Mouse (Mus musculus) forebrain, embryonic 16.5 days (tissue): ENCODE data around the gene Myg1. TPM values are rescaled to one million over a fixed set of nuclear protein-coding genes. Genes with fewer than 3 reads are reported as not detected.

ENCODE experiments used
- ATAC-seq: fragments of 200-750 bp; cut with Nextera tagmentation; 2 replicates; pipeline ENCODE4 v1.8.0; 2017; ENCODE audit warnings: mild to moderate bottlenecking, moderate library complexity
- H3K27ac ChIP-seq: fragments of 300-500 bp; sonication (generic); 2 replicates; pipeline ENCODE4 v1.5.1; 2014; ENCODE audit warnings: low read length, control low read depth
- H3K27me3 ChIP-seq: fragments of 300-500 bp; sonication (generic); replicated peaks from 2 replicates; pipeline ENCODE4 v1.6.1; 2014; ENCODE audit warnings: low read length; ENCODE audit not compliant: control insufficient read depth, insufficient read depth
- H3K36me3 ChIP-seq: fragments of 300-500 bp; sonication (generic); 2 replicates; pipeline ENCODE4 v1.6.1; 2014; ENCODE audit not compliant: control insufficient read depth, insufficient read depth
- H3K4me1 ChIP-seq: fragments of 300-500 bp; sonication (generic); replicated peaks from 2 replicates; pipeline ENCODE4 v1.6.1; 2014; ENCODE audit warnings: low read length; ENCODE audit not compliant: control insufficient read depth, insufficient read depth
- H3K4me2 ChIP-seq: fragments of 300-500 bp; sonication (generic); 2 replicates; pipeline ENCODE4 v1.6.1; 2014; ENCODE audit warnings: mild to moderate bottlenecking, low read length, control low read depth
- H3K4me3 ChIP-seq: fragments of 300-500 bp; sonication (generic); replicated peaks from 2 replicates; pipeline ENCODE4 v1.5.1; 2014; ENCODE audit warnings: mild to moderate bottlenecking, low read length, control low read depth
- H3K9ac ChIP-seq: fragments of 300-500 bp; sonication (generic); replicated peaks from 2 replicates; pipeline ENCODE4 v1.6.1; 2014; ENCODE audit warnings: low read depth, low read length, control low read depth
- H3K9me3 ChIP-seq: fragments of 300-500 bp; sonication (generic); 2 replicates; pipeline ENCODE4 v1.6.1; 2016; ENCODE audit warnings: low read length; ENCODE audit not compliant: control insufficient read depth
- WGBS: fragments of 180-500 bp; shearing (Covaris S2); extraction: QIAGEN DNeasy Blood & Tissue Kit; methylation state at CpG from one replicate; pipeline ENCODE4 v1.1.7; 2014; 5-methylcytosine and 5-hydroxymethylcytosine counted together
- polyA plus RNA-seq: library from polyadenylated mRNA; unstranded; fragments of >200 nt; fragmentation: Nextera tagmentation; extraction: Ambion mirVana; gene quantifications from 2 replicates; pipeline ENCODE4 v1.2.1, GENCODE M21; 2015

The Myg1 gene
- polyA plus RNA-seq, 1 experiment from 2014 or later: 111 TPM

GRCm38 (mm10) chr15:102336946-102337345 lies 5.4 kb downstream of the Myg1 start:
- 90% methylated on average over 4 of the region's 4 CpGs for WGBS
- no peaks in the 10 kb centered on the region for H3K9me3 ChIP-seq
- H3K27me3 ChIP-seq: no peaks in the 10 kb centered on the region
- ATAC-seq: no peak
- H3K4me2 ChIP-seq: no peak overlapping the region
- H3K36me3 ChIP-seq: peaks cover 17% of the 10 kb centered on the region
- H3K27ac ChIP-seq: no peak overlapping the region
- no peak overlapping the region for H3K4me3 ChIP-seq
- H3K4me1 ChIP-seq: peaks cover 13% of the 10 kb centered on the region
- no peak overlapping the region for H3K9ac ChIP-seq

GRCm38 (mm10) chr15:102339612-102340011 lies 8.1 kb downstream of the Myg1 start:
- no peak overlapping the region for H3K4me3 ChIP-seq
- no peaks in the 10 kb centered on the region for H3K27me3 ChIP-seq
- H3K4me2 ChIP-seq: no peak overlapping the region
- ATAC-seq: no peak
- no peaks in the 10 kb centered on the region for H3K4me1 ChIP-seq
- H3K36me3 ChIP-seq: peaks cover 13% of the 10 kb centered on the region
- no peak overlapping the region for H3K27ac ChIP-seq
- no peaks in the 10 kb centered on the region for H3K9me3 ChIP-seq
- no peak overlapping the region for H3K9ac ChIP-seq
- 79% methylated on average over 5 of the region's 5 CpGs for WGBS

GRCm38 (mm10) chr15:102341580-102341979 lies 10.1 kb downstream of the Myg1 start:
- H3K36me3 ChIP-seq: peaks cover 9% of the 10 kb centered on the region

GRCm38 (mm10) chr15:102344490-102344889 lies 13.0 kb downstream of the Myg1 start:
- Histone ChIP-seq H3K4me2 (no peak overlapping the region), H3K36me3 (no peaks in the 10 kb centered on the region), H3K27ac (no peak overlapping the region), H3K4me1 (no peaks in the 10 kb centered on the region; the same call in 1 of the 2 replicates), H3K9me3 (no peaks in the 10 kb centered on the region), H3K27me3 (no peaks in the 10 kb centered on the region), H3K9ac (no peak overlapping the region), H3K4me3 (no peak overlapping the region)
- ATAC-seq: no peak
- 97% methylated on average over 3 of the region's 3 CpGs for WGBS

More at GRCm38 (mm10) chr15:102341580-102341979, 10.1 kb downstream of the Myg1 start:
- no peak for ATAC-seq
- Histone ChIP-seq H3K9me3 (no peaks in the 10 kb centered on the region), H3K4me3 (no peak overlapping the region), H3K4me1 (no peaks in the 10 kb centered on the region), H3K4me2 (no peak overlapping the region), H3K27ac (no peak overlapping the region), H3K27me3 (no peaks in the 10 kb centered on the region), H3K9ac (no peak overlapping the region)
- WGBS: 11% methylated on average over 1 of the region's 1 CpGs

GRCm38 (mm10) chr15:102346444-102346843 lies 14.9 kb downstream of the Myg1 start:
- ATAC-seq: no peak
- Histone ChIP-seq H3K9ac (no peak overlapping the region), H3K4me1 (peaks cover 11% of the 10 kb centered on the region), H3K4me3 (no peak overlapping the region), H3K27me3 (no peaks in the 10 kb centered on the region), H3K36me3 (no peaks in the 10 kb centered on the region), H3K9me3 (no peaks in the 10 kb centered on the region), H3K27ac (no peak overlapping the region), H3K4me2 (no peak overlapping the region)
- 82% methylated on average over 4 of the region's 4 CpGs for WGBS

- Histone ChIP-seq H3K9ac (peak within 1 kb of the TSS; percentile 58), H3K4me2 (peak within 1 kb of the TSS; percentile 84), H3K36me3 (no peaks in the 10 kb centered on the region), H3K27me3 (no peaks in the 10 kb centered on the region), H3K27ac (peak within 1 kb of the TSS; percentile 46), H3K4me3 (peak within 1 kb of the TSS; percentile 54), H3K4me1 (peaks cover 16% of the 10 kb centered on the region), H3K9me3 (no peaks in the 10 kb centered on the region)
- ATAC-seq: peak; percentile 93
- under 1% methylated on average over 56 of the region's 56 CpGs for WGBS
Measured at GRCm38 (mm10) chr15:102350138-102350941, 18.8 kb downstream of the Myg1 start, which contains the start of gene Aaas. Gene Aaas, minus strand, starts transcription at chr15:102350771.

GRCm38 (mm10) chr15:102350942-102351291 lies 19.4 kb downstream of the Myg1 start:
- Histone ChIP-seq H3K4me3 (peak overlapping the region; percentile 54), H3K9me3 (no peaks in the 10 kb centered on the region), H3K27ac (no peak overlapping the region), H3K27me3 (no peaks in the 10 kb centered on the region), H3K4me2 (peak overlapping the region; percentile 84), H3K9ac (peak overlapping the region; percentile 41), H3K36me3 (no peaks in the 10 kb centered on the region), H3K4me1 (peaks cover 21% of the 10 kb centered on the region)
- 9% methylated on average over 11 of the region's 11 CpGs for WGBS
- peak; percentile 32 for ATAC-seq

GRCm38 (mm10) chr15:102352177-102352576 lies 20.7 kb downstream of the Myg1 start:
- H3K27ac ChIP-seq: no peak overlapping the region
- H3K9me3 ChIP-seq: no peaks in the 10 kb centered on the region
- H3K27me3 ChIP-seq: peaks cover 11% of the 10 kb centered on the region
- peaks cover 22% of the 10 kb centered on the region for H3K4me1 ChIP-seq
- H3K4me2 ChIP-seq: no peak overlapping the region
- WGBS: 57% methylated on average over 2 of the region's 2 CpGs
- H3K9ac ChIP-seq: no peak overlapping the region
- H3K4me3 ChIP-seq: no peak overlapping the region
- no peaks in the 10 kb centered on the region for H3K36me3 ChIP-seq
- ATAC-seq: no peak

GRCm38 (mm10) chr15:102353986-102354385 lies 22.5 kb downstream of the Myg1 start:
- Histone ChIP-seq H3K4me3 (no peak overlapping the region), H3K36me3 (no peaks in the 10 kb centered on the region), H3K4me2 (no peak overlapping the region), H3K9ac (no peak overlapping the region), H3K4me1 (peaks cover 29% of the 10 kb centered on the region), H3K27ac (no peak overlapping the region), H3K27me3 (peaks cover 27% of the 10 kb centered on the region), H3K9me3 (no peaks in the 10 kb centered on the region)
- no peak for ATAC-seq
- 79% methylated on average over 2 of the region's 2 CpGs for WGBS
